Mouse (Mus musculus): Measurements from ENCODE around the gene Taldo1. TPM values are rescaled to one million over a fixed set of nuclear protein-coding genes. Genes with fewer than 3 reads are reported as not detected.

The Taldo1 gene
- polyA plus RNA-seq, 1 experiment from 2014 or later, result 366 TPM

GRCm38 (mm10) chr7:141430585-141431240, 38.7 kb downstream of the Taldo1 start:
- Histone ChIP-seq H3K9me3 (no peaks in the 10 kb centered on the region), H3K36me3 (peaks cover 42% of the 10 kb centered on the region), H3K4me2 (replicated peaks) (no peak overlapping the region), H3K9ac (no peak overlapping the region), H3K27me3 (replicated peaks) (no peaks in the 10 kb centered on the region; the same call in 1 of the 2 replicates), H3K4me3 (no peak overlapping the region), H3K27ac (no peak overlapping the region), H3K4me1 (peaks cover 48% of the 10 kb centered on the region)
- ATAC-seq (ENCODE audit: low FRiP score, low read depth), result no peak
- 95% methylated on average over 9 of the region's 9 CpGs for WGBS

GRCm38 (mm10) chr7:141431434-141432185, 39.6 kb downstream of the Taldo1 start:
- Histone ChIP-seq H3K4me3 (no peak overlapping the region), H3K9me3 (no peaks in the 10 kb centered on the region), H3K27ac (no peak overlapping the region), H3K36me3 (peaks cover 42% of the 10 kb centered on the region), H3K27me3 (replicated peaks) (no peaks in the 10 kb centered on the region), H3K9ac (0 out of 2 replicates have a peak overlapping the region, but pooled peaks have one; percentile 9), H3K4me1 (peaks cover 57% of the 10 kb centered on the region), H3K4me2 (replicated peaks) (no peak overlapping the region)
- 93% methylated on average over 19 of the region's 19 CpGs for WGBS
- no peak for ATAC-seq (ENCODE audit: low FRiP score, low read depth)

- Histone ChIP-seq H3K4me3 (no peak overlapping the region), H3K9ac (no peak overlapping the region), H3K9me3 (no peaks in the 10 kb centered on the region), H3K36me3 (peaks cover 38% of the 10 kb centered on the region), H3K4me1 (peaks cover 63% of the 10 kb centered on the region), H3K4me2 (replicated peaks) (no peak overlapping the region), H3K27me3 (replicated peaks) (no peaks in the 10 kb centered on the region), H3K27ac (no peak overlapping the region)
- ATAC-seq (ENCODE audit: low FRiP score, low read depth), result no peak
- WGBS, result 81% methylated on average over 8 of the region's 8 CpGs
These were observed 40.2 kb downstream of the Taldo1 start for GRCm38 (mm10) chr7:141432186-141432611.

GRCm38 (mm10) chr7:141432741-141433516, 40.9 kb downstream of the Taldo1 start:
- whole genome bisulfite sequencing, result 83% methylated on average over 6 of the region's 6 CpGs

GRCm38 (mm10) chr7:141433517-141434400, 41.8 kb downstream of the Taldo1 start:
- H3K27ac ChIP-seq, result no peak overlapping the region
- H3K4me1 ChIP-seq, result peaks cover 62% of the 10 kb centered on the region
- H3K9me3 ChIP-seq, result no peaks in the 10 kb centered on the region
- peak overlapping the region; percentile 87 for H3K4me2 ChIP-seq (replicated peaks)
- WGBS, result 75% methylated on average over 15 of the region's 15 CpGs
- H3K9ac ChIP-seq, result peak overlapping the region; percentile 72
- H3K36me3 ChIP-seq, result peaks cover 41% of the 10 kb centered on the region
- no peak for ATAC-seq (ENCODE audit: low FRiP score, low read depth)
- no peaks in the 10 kb centered on the region for H3K27me3 ChIP-seq (replicated peaks)
- H3K4me3 ChIP-seq, result peak overlapping the region; percentile 49

More at GRCm38 (mm10) chr7:141432741-141433516, 40.9 kb downstream of the Taldo1 start:
- no peak for ATAC-seq (ENCODE audit: low FRiP score, low read depth)
- Histone ChIP-seq H3K27me3 (replicated peaks) (no peaks in the 10 kb centered on the region), H3K4me1 (peaks cover 68% of the 10 kb centered on the region), H3K9ac (peak overlapping the region; percentile 72; the same call in 1 of the 2 replicates), H3K36me3 (peaks cover 36% of the 10 kb centered on the region), H3K4me3 (no peak overlapping the region), H3K4me2 (replicated peaks) (peak overlapping the region; percentile 87), H3K27ac (no peak overlapping the region), H3K9me3 (no peaks in the 10 kb centered on the region)

GRCm38 (mm10) chr7:141434464-141434863, 42.5 kb downstream of the Taldo1 start:
- peak overlapping the region; percentile 72 for H3K9ac ChIP-seq
- peak overlapping the region; percentile 87 for H3K4me2 ChIP-seq (replicated peaks)
- H3K9me3 ChIP-seq, result no peaks in the 10 kb centered on the region
- peaks cover 48% of the 10 kb centered on the region for H3K36me3 ChIP-seq
- 11% methylated on average over 8 of the region's 8 CpGs for WGBS
- H3K4me3 ChIP-seq, result peak overlapping the region; percentile 49
- H3K4me1 ChIP-seq, result peaks cover 55% of the 10 kb centered on the region
- 0 out of 2 replicates have a peak, but pooled peaks have one; percentile 8 for ATAC-seq (ENCODE audit: low FRiP score, low read depth)
- H3K27me3 ChIP-seq (replicated peaks), result no peaks in the 10 kb centered on the region
- H3K27ac ChIP-seq, result peak overlapping the region; percentile 57; the same call in 1 of the 2 replicates

GRCm38 (mm10) chr7:141435129-141435855, 43.3 kb downstream of the Taldo1 start:
- H3K4me2 ChIP-seq (replicated peaks), result peak overlapping the region; percentile 87
- H3K4me1 ChIP-seq, result peaks cover 47% of the 10 kb centered on the region

GRCm38 (mm10) chr7:141435856-141436522, 44.0 kb downstream of the Taldo1 start:
- Histone ChIP-seq H3K9me3 (no peaks in the 10 kb centered on the region), H3K9ac (no peak overlapping the region), H3K4me1 (peaks cover 45% of the 10 kb centered on the region), H3K27me3 (replicated peaks) (no peaks in the 10 kb centered on the region), H3K4me3 (no peak overlapping the region), H3K4me2 (replicated peaks) (peak overlapping the region; percentile 89), H3K36me3 (peaks cover 52% of the 10 kb centered on the region), H3K27ac (no peak overlapping the region)
- WGBS, result 78% methylated on average over 9 of the region's 9 CpGs
- ATAC-seq (ENCODE audit: low FRiP score, low read depth), result no peak

More at GRCm38 (mm10) chr7:141435129-141435855, 43.3 kb downstream of the Taldo1 start:
- Histone ChIP-seq H3K4me3 (peak overlapping the region; percentile 49), H3K27ac (peak overlapping the region; percentile 57; the same call in 1 of the 2 replicates), H3K9me3 (no peaks in the 10 kb centered on the region), H3K36me3 (peaks cover 54% of the 10 kb centered on the region), H3K27me3 (replicated peaks) (no peaks in the 10 kb centered on the region), H3K9ac (peak overlapping the region; percentile 72)
- 0 out of 2 replicates have a peak, but pooled peaks have one; percentile 13 for ATAC-seq (ENCODE audit: low FRiP score, low read depth)
- 4% methylated on average over 17 of the region's 17 CpGs for WGBS

GRCm38 (mm10) chr7:141436523-141436892, 44.5 kb downstream of the Taldo1 start:
- H3K9me3 ChIP-seq, result no peaks in the 10 kb centered on the region
- peak overlapping the region; percentile 76 for H3K9ac ChIP-seq
- peaks cover 51% of the 10 kb centered on the region for H3K36me3 ChIP-seq
- peak overlapping the region; percentile 89 for H3K4me2 ChIP-seq (replicated peaks)
- WGBS, result 62% methylated on average over 2 of the region's 2 CpGs
- peaks cover 45% of the 10 kb centered on the region for H3K4me1 ChIP-seq
- H3K27me3 ChIP-seq (replicated peaks), result no peaks in the 10 kb centered on the region
- ATAC-seq (ENCODE audit: low FRiP score, low read depth), result no peak
- no peak overlapping the region for H3K27ac ChIP-seq
- peak overlapping the region; percentile 56 for H3K4me3 ChIP-seq

Data from neural tube, embryonic 12.5 days (tissue).